Mouse (Mus musculus) CD4-positive helper T cell, adult 2 months (primary cell): ENCODE results near the gene Tecr.
"Not testable (repeated sequence)": the region's sequence is repeated elsewhere in the genome, so short reads cannot be mapped to it uniquely, and the experiment has no call there.

ENCODE experiments used
- DNase-seq: peaks from one replicate; pipeline ENCODE4 v3.0.0-alpha.2; 2012; ENCODE audit warnings: low read depth, missing footprints, low spot score

Gene Tecr

DNA sequence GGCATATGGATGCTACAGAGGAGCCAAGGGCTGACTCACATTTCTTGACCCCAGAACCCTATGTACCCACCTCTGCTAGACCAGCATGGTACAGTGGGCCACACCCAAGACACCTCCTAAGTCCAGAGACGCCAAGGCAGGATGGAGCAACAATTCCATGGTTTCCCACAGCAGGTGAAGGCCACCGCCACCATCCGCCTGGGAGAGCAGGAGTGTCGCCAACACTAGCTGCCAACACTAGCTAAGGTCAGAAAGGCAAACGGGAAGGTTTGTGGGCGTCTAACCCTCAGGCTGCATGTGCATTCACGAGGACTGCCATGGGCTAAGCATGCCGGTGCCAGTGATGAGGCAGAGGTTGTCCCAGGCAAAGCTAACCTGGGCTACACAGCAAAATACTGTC, 25.5 kb downstream of the Tecr start:
- no peak for DNase-seq

- DNase-seq: no peak
These were observed 26.9 kb downstream of the Tecr start for GRCm38 (mm10) chr8:83580826-83581225.

DNA sequence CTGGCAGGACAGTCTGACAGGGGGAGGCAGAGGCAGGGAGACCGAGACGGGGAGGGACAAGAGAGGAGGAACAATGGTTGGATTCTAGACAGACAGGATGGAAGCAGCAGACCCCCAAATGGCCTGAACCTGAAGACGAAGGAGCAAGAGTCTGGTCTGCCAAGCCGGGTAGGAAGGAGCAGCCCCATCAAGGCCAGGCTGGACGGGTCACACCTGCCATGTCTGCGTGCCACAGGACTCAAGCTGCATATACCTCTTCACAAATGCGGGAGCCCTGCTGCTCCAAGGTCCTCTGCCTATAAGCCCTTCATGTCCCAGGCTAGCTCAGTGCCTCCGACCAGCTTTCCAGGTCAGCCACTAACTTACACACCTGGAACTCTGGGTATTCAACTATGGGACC, 28.1 kb downstream of the Tecr start:
- no peak for DNase-seq

- no peak for DNase-seq
These were observed 29.4 kb downstream of the Tecr start for GRCm38 (mm10) chr8:83578131-83579055.

DNA sequence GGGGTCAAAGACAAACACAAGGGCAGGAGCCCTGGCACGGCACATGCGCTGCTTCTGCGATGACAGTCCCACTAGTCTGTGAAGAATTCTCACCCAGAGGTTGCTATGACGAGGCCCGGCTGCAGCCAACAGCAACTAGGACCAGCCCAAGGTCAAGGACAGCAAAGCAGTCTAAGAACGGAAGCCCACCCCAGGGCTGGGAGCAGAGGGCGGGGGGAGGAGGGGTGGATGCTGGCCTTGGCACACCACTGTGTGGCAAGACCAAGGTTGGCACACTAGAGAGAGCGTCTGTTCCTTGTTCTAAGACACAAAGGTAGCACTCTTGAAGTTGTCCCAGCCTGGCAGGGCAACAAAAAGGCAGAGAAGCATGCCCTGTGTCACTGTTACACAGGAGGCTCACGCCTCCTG, 30.4 kb downstream of the Tecr start:
- DNase-seq: no peak

DNA sequence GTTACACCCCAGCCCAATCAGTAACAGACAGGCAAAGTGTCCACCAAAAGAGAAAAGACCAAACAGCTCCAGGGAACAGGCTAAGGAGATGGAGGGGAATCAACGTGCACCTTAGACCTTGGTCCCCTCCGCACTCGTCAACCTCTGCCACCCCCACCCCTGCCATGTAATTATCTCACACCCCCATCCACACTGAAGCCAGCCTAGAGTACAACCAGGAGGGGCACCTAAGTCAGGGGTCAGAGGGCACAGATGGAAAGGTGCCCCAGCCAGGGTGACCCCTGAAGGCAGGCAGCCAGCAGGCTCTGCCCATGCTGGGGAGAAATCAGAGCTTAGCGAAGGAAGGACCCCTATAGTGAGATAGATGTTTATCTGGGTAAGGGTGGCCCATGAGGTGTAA, 30.9 kb downstream of the Tecr start:
- no peak for DNase-seq

DNA sequence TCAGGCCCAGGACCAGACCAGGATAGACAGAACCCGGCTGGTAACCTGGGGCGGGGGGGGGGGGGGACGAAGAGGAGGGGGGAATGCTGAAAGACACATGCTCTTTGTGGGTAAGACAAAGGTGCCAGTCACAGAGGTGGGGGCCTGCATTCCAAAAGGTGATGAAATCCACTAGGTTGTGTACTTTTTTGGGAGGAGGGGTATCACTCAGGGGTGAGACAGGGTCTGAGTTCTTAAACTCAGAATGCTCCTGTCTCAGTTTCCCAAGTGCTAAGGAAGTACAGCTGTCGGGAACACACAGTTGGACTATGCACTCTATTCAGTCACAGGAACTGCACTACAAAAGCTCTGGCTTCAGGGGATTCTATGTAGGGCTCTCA, 31.3 kb downstream of the Tecr start:
- no peak for DNase-seq

DNA sequence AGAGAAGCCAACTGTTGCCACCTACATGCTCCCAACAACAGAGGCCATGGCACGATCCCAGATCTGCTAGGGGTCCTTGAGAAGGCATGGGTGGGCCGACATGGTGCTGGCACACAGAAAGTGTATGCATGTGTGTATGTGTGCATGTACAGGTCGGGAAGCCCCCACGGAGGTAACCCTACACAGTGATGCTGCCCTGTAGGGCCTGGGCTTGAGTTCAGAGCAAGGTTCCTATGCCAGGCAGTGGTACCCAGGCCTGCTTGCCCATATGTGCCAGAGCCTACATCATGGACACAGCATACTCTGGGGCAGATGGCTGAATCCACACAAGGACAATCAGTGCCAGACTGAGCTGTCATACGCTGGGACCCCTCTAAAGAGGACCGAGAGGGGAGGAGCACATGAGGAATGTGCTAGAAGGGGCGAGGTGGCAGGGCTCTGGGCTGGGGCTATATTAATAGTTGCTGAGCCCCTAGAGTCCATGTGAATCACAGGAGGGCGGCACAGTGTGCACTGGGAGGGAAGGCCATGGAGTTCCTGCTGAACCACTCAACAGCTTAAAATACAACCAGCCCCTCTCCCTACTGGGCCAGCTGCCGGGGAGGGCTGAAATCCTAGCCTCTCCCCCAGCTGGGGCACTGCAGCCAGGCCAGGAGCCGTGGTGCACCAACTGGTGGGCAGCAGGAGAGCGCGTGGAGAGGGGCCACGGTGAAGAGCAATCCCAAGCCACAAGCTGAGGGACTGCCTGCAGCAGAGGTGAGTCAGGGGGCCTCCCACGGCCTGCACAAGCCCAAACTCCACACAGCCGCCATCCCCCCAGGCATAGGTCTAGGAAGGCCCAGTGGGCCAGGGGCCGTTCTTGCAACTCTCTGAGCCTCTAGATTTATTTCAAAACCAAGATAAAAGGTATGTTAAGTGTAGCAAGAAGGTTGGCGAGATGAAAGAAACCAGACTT, 31.9 kb downstream of the Tecr start:
- DNase-seq: no peak

- no peak for DNase-seq
These were observed 33.0 kb downstream of the Tecr start for GRCm38 (mm10) chr8:83574631-83575315.

DNA sequence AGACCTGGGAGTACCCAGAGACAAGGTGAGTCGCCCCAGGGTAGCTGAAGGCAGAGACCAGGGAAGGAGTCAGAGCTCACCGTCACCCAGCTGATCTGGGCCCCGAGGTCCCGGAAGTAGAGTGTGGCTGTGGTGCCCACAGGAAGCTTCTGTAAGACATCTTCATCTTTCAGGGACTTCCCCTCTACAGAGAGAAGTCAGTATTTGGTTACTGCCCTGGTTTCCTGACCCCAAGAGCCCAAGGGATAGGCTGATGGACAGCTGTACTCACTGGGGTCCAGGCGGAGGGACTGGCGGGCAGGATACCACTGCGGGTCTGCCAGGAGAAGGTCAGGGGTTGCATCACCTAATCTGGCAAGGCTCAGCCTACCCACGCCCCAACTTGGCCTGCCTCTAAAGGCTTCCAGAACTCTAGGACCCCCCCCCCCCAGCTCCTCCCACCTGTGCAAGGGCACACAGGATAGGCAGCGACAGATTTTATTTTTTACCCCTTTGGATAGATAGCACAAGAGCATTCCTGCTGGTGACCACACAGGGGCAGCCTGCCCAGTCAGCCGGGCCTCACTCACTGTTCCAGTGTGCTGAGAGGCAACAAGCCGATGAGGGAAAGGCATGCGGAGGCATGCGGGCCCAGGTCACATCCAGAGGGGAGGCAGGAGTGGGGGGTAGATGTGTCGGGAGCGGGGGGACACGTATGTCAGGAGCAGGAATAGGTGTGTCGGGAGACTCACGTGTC, 34.5 kb downstream of the Tecr start:
- peak; percentile 86 for DNase-seq

DNA sequence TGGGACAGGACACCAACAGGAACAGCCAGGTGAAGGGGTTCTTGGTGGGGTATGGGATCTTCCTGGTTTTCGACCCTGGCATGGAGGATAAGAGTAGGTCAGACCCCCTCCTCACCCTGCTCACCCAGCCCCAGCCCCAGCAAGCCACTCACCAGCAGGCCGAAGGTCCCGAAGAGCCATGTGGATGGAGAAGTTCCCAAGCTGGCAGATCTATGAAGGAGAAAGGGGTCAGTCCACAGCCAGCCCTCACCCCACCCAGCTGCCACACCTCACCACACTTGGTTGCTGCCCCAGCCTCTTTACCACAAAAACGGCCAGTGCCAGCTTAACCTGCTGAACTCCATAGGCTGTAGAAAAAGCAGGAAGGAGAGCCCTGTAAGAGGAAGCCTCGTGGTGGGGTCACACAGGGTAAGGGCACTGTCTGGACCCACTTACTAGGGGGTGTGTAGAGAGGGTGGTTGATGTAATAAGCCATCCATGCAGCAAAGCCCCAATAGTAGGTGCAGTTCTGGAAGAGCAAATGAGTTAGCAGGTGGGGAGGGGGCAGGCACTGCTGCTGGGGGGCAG, 35.4 kb downstream of the Tecr start:
- DNase-seq: no peak

DNA sequence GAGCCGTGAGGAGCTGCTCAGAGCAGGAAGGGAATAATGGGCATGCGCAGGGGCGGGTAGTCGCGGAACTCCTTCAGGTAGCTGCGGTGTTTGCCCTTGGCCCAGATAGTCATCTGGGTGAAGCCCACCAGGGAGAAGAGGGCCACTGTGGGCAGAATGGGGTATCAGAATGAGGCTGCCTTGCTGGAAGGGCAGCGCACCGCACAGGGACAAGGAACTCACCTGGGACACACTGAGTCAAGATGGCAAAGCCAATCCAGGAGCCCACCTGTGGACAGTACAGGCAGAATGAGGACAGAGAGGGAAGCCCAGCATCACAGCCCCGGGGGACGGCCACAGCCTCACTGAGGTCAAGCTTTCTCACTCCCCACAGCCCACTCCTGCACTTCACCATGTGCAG, 36.0 kb downstream of the Tecr start:
- no peak for DNase-seq

GRCm38 (mm10) chr8:83571001-83571340, 36.8 kb downstream of the Tecr start:
- DNase-seq: not testable (repeated sequence)

GRCm38 (mm10) chr8:83570272-83571000, 37.3 kb downstream of the Tecr start:
- DNase-seq: no peak

GRCm38 (mm10) chr8:83569165-83569564, 38.6 kb downstream of the Tecr start:
- no peak for DNase-seq

GRCm38 (mm10) chr8:83568755-83569154, 39.0 kb downstream of the Tecr start:
- no peak for DNase-seq

DNA sequence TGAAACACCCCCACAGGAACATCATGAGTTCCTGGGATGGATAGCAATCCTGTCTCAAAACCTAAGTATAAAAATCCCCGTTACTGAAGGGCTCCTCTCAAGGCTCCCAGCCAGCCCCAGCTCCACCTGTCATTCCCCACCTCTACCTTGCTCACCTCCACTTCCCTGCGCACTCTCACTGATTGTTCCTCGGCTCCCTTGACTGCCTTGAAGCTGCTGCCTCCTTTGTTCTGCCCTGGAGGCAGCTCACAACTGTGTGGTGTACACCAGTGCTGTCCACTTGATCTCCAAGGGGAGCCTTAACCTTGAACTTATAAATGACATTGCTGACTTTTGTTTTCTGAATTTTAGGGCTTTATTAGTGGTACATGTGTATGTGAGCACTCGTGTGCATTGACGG, 39.6 kb downstream of the Tecr start:
- DNase-seq: no peak

GRCm38 (mm10) chr8:83567668-83568067, 40.1 kb downstream of the Tecr start:
- no peak for DNase-seq

- peak; percentile 91 for DNase-seq
These were observed 41.0 kb downstream of the Tecr start, which contains the start of gene Ndufb7 for GRCm38 (mm10) chr8:83566469-83567395. TSS of gene Ndufb7 (plus strand) at chr8:83566671.
